Mouse (Mus musculus) embryo, embryonic 11 days (tissue): ENCODE measurements around the gene Olfr1246.
"Not testable (repeated sequence)": the region's sequence is repeated elsewhere in the genome, so short reads cannot be mapped to it uniquely, and the experiment has no call there.

Experiments
- DNase-seq: peaks from one replicate; pipeline ENCODE4 v3.0.0-alpha.2; 2015

Gene Olfr1246

GRCm38 (mm10) chr2:89593057-89593456 lies at the start of gene Olfr1246:
Olfr1246 (minus strand) TSS chr2:89593157.
- DNase-seq = no peak

GRCm38 (mm10) chr2:89634883-89635282 lies 41.9 kb upstream of the Olfr1246 start, which contains the start of gene Olfr1249:
Olfr1249 (minus strand) TSS chr2:89634983.
- no peak for DNase-seq

GRCm38 (mm10) chr2:89618145-89618544 lies 25.2 kb upstream of the Olfr1246 start, which contains the start of gene Olfr1248:
Olfr1248 (minus strand) TSS chr2:89618245.
- DNase-seq = not testable (repeated sequence)

- no peak for DNase-seq
Measured at GRCm38 (mm10) chr2:89614030-89614429, 21.1 kb upstream of the Olfr1246 start, which contains the start of gene Olfr1247. Olfr1247 (minus strand) TSS chr2:89614130.

- DNase-seq = no peak
Measured at GRCm38 (mm10) chr2:89578347-89578746, 14.6 kb downstream of the Olfr1246 start, which contains the start of gene Olfr1245. Olfr1245 (minus strand) TSS chr2:89578447.

GRCm38 (mm10) chr2:89562706-89563105 lies 30.3 kb downstream of the Olfr1246 start:
- not testable (repeated sequence) for DNase-seq

- DNase-seq = peak; percentile 2
Measured at GRCm38 (mm10) chr2:89544516-89544915, 48.4 kb downstream of the Olfr1246 start.

GRCm38 (mm10) chr2:89539923-89540322 lies 53.0 kb downstream of the Olfr1246 start:
- no peak for DNase-seq
